Comparison of ENCODE assay signal across 17 mouse cellular contexts in the genomic region with DNA sequence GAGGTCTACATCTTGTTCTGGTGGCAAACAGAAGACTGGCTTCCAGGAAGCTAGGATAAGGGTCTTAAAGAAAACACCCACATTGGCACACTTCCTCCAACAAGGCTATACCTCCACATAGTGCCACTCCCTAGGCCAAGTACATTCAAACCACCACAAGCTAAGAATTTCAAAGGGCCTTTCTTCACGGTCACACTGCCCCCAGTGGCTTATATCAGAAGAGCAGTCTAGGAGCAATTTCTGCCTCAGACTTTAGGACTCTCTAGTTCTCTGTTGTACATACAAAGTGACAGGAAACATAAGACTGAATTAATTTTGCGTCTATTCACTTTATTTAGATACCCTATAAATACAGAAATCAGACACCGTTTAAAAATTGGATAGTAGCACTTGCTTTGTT.
DNase-seq lines count a peak whose midpoint lies in the region; ATAC-seq and TF ChIP-seq lines count a peak whose summit lies in the region.
"Had no signal": no experiment of that assay in that cellular context is flagged by ENCODE, and none has a peak within 500 bp of the region (broad histone marks: within the 10 kb centered on the region; RNA-seq: fewer than 3 reads in every experiment).

No protein-coding gene starts in this region.

- no peaks in the 10 kb centered on the region for H3K4me1 ChIP-seq in kidney, postnatal 0 days (replicated peaks; ENCODE audit: insufficient read depth, low read length)
- H3K4me1 ChIP-seq in kidney, embryonic 16.5 days (ENCODE audit: insufficient read depth, low read length), result no peaks in the 10 kb centered on the region
- no peaks in the 10 kb centered on the region for H3K4me1 ChIP-seq in midbrain, postnatal 0 days (ENCODE audit: insufficient read depth, low read length)
- no peaks in the 10 kb centered on the region for H3K4me1 ChIP-seq in midbrain, embryonic 11.5 days (ENCODE audit: control insufficient read depth, insufficient read depth, low read length)
- H3K4me1 ChIP-seq in stomach, postnatal 0 days (replicated peaks; ENCODE audit: control insufficient read depth, insufficient read depth), result no peaks in the 10 kb centered on the region
- H3K4me1 ChIP-seq: embryonic facial prominence, embryonic 13.5 days; heart, embryonic 12.5 days had no signal

- no peak for TF ChIP-seq EP300 in stomach, postnatal 0 days (optimal IDR thresholded peaks at IDR 0.05)

- no peak for ATAC-seq in kidney, postnatal 0 days (replicated peaks; ENCODE audit: low FRiP score, low read depth)
- no peak for ATAC-seq in kidney, embryonic 16.5 days (ENCODE audit: low FRiP score, low TSS enrichment)
- no peak for ATAC-seq in midbrain, postnatal 0 days (ENCODE audit: low FRiP score)
- no peak for ATAC-seq in midbrain, embryonic 11.5 days (ENCODE audit: low FRiP score)
- ATAC-seq in Patski, result no peak
- ATAC-seq in stomach, postnatal 0 days (ENCODE audit: low FRiP score, low TSS enrichment), result no peak
- ATAC-seq in inflammation-experienced regulatory T-cells, adult 6 months, result no peak
- ATAC-seq: CD4-positive, CD25-positive, alpha-beta regulatory T cell, adult 4 months; forebrain, embryonic 16.5 days had no signal

- in situ Hi-C loops in Patski (cut with MboI; ENCODE audit: low pct_unique_long_range_greater_than_20kb), result no loop called here

- H3K9me3 ChIP-seq in kidney, postnatal 0 days (replicated peaks; ENCODE audit: low read length), result no peaks in the 10 kb centered on the region
- no peaks in the 10 kb centered on the region for H3K9me3 ChIP-seq in kidney, embryonic 16.5 days (ENCODE audit: low read length)
- H3K9me3 ChIP-seq in midbrain, postnatal 0 days (ENCODE audit: low read length), result no peaks in the 10 kb centered on the region
- no peaks in the 10 kb centered on the region for H3K9me3 ChIP-seq in midbrain, embryonic 11.5 days (ENCODE audit: control insufficient read depth, low read length)
- H3K9me3 ChIP-seq in stomach, postnatal 0 days (ENCODE audit: control insufficient read depth, low read length), result no peaks in the 10 kb centered on the region
- H3K9me3 ChIP-seq: embryonic facial prominence, embryonic 13.5 days; heart, embryonic 12.5 days had no signal

- H3K36me3 ChIP-seq in kidney, postnatal 0 days (ENCODE audit: insufficient read depth, low read length), result no peaks in the 10 kb centered on the region
- no peaks in the 10 kb centered on the region for H3K36me3 ChIP-seq in kidney, embryonic 16.5 days (ENCODE audit: insufficient read depth, low read length)
- H3K36me3 ChIP-seq in midbrain, postnatal 0 days (ENCODE audit: insufficient read depth, low read length), result no peaks in the 10 kb centered on the region
- no peaks in the 10 kb centered on the region for H3K36me3 ChIP-seq in midbrain, embryonic 11.5 days (ENCODE audit: control insufficient read depth, insufficient read depth, low read length)
- H3K36me3 ChIP-seq in stomach, postnatal 0 days (ENCODE audit: control insufficient read depth, insufficient read depth, low read length), result no peaks in the 10 kb centered on the region
- H3K36me3 ChIP-seq: embryonic facial prominence, embryonic 13.5 days; heart, embryonic 12.5 days had no signal

- POLR2A ChIA-PET in Patski (lab: Charles Lee), result no interaction called here

- no peaks in the 10 kb centered on the region for H3K27me3 ChIP-seq in kidney, postnatal 0 days (ENCODE audit: insufficient read depth, low read length)
- no peaks in the 10 kb centered on the region for H3K27me3 ChIP-seq in kidney, embryonic 16.5 days (ENCODE audit: insufficient read depth, low read length)
- H3K27me3 ChIP-seq in midbrain, postnatal 0 days (ENCODE audit: insufficient read depth, low read length), result no peaks in the 10 kb centered on the region
- H3K27me3 ChIP-seq in midbrain, embryonic 11.5 days (ENCODE audit: control insufficient read depth, insufficient read depth, low read length), result no peaks in the 10 kb centered on the region
- no peaks in the 10 kb centered on the region for H3K27me3 ChIP-seq in Patski
- no peaks in the 10 kb centered on the region for H3K27me3 ChIP-seq in stomach, postnatal 0 days (ENCODE audit: control insufficient read depth, insufficient read depth, low read length)
- H3K27me3 ChIP-seq: embryonic facial prominence, embryonic 13.5 days; heart, embryonic 12.5 days had no signal

- 82% methylated on average over 3 of the region's 3 CpGs for WGBS in kidney, postnatal 0 days
- WGBS in kidney, embryonic 16.5 days, result 88% methylated on average over 3 of the region's 3 CpGs
- WGBS in midbrain, postnatal 0 days, result 80% methylated on average over 3 of the region's 3 CpGs
- 80% methylated on average over 3 of the region's 3 CpGs for WGBS in midbrain, embryonic 11.5 days
- 64% methylated on average over 3 of the region's 3 CpGs for WGBS in stomach, postnatal 0 days

- H3K27ac ChIP-seq in kidney, postnatal 0 days, result no peak overlapping the region
- no peak overlapping the region for H3K27ac ChIP-seq in kidney, embryonic 16.5 days (ENCODE audit: low read length)
- H3K27ac ChIP-seq in midbrain, postnatal 0 days (ENCODE audit: low read depth, low read length), result no peak overlapping the region
- no peak overlapping the region for H3K27ac ChIP-seq in midbrain, embryonic 11.5 days (ENCODE audit: low read depth, low read length)
- no peak overlapping the region for H3K27ac ChIP-seq in stomach, postnatal 0 days (replicated peaks)
- H3K27ac ChIP-seq: embryonic facial prominence, embryonic 13.5 days had no signal

- DNase-seq in kidney, postnatal 0 days (ENCODE audit: low spot score), result peak; percentile 12
- DNase-seq in midbrain, postnatal 0 days (ENCODE audit: low spot score), result no peak
- no peak for DNase-seq in midbrain, embryonic 11.5 days (ENCODE audit: low spot score, missing footprints)
- DNase-seq in Patski (ENCODE audit: low read depth, low spot score), result no peak
- no peak for DNase-seq in stomach, postnatal 0 days (ENCODE audit: low spot score)
- no peak for DNase-seq in gastrocnemius, postnatal 10 days
- DNase-seq: cerebellum, adult 11 months; cerebellum, postnatal 25 days; kidney, postnatal 10 days; lung, adult 2 months; thymus, postnatal 36 days had no signal

- no peak overlapping the region for H3K9ac ChIP-seq in kidney, postnatal 0 days (ENCODE audit: low read depth, low read length)
- H3K9ac ChIP-seq in kidney, embryonic 16.5 days (replicated peaks; ENCODE audit: low read length), result no peak overlapping the region
- no peak overlapping the region for H3K9ac ChIP-seq in midbrain, postnatal 0 days (replicated peaks; ENCODE audit: low read length, poor library complexity, severe bottlenecking)
- no peak overlapping the region for H3K9ac ChIP-seq in midbrain, embryonic 11.5 days (ENCODE audit: low read length)
- no peak overlapping the region for H3K9ac ChIP-seq in stomach, postnatal 0 days (ENCODE audit: low read length)
- H3K9ac ChIP-seq: embryonic facial prominence, embryonic 13.5 days; heart, embryonic 12.5 days had no signal

- no peak overlapping the region for H3K4me3 ChIP-seq in kidney, postnatal 0 days (replicated peaks; ENCODE audit: low read depth, low read length)
- no peak overlapping the region for H3K4me3 ChIP-seq in kidney, embryonic 16.5 days (ENCODE audit: low read length)
- no peak overlapping the region for H3K4me3 ChIP-seq in midbrain, postnatal 0 days (ENCODE audit: low read depth, low read length)
- H3K4me3 ChIP-seq in midbrain, embryonic 11.5 days (ENCODE audit: low read depth, low read length), result no peak overlapping the region
- no peak overlapping the region for H3K4me3 ChIP-seq in stomach, postnatal 0 days (ENCODE audit: low read depth, low read length)
- H3K4me3 ChIP-seq: embryonic facial prominence, embryonic 13.5 days; heart, embryonic 12.5 days had no signal

- no peak overlapping the region for H3K4me2 ChIP-seq in kidney, postnatal 0 days (ENCODE audit: low read length)
- no peak overlapping the region for H3K4me2 ChIP-seq in kidney, embryonic 16.5 days (replicated peaks; ENCODE audit: low read depth, low read length)
- H3K4me2 ChIP-seq in midbrain, postnatal 0 days (ENCODE audit: low read depth, low read length, poor library complexity, severe bottlenecking), result no peak overlapping the region
- H3K4me2 ChIP-seq in midbrain, embryonic 11.5 days, result no peak overlapping the region
- H3K4me2 ChIP-seq in stomach, postnatal 0 days (replicated peaks; ENCODE audit: low read depth), result no peak overlapping the region
- H3K4me2 ChIP-seq: embryonic facial prominence, embryonic 13.5 days; heart, embryonic 12.5 days had no signal

- CTCF ChIA-PET in Patski (lab: Charles Lee), result interaction anchor here (0.8 kb wide), 1 partner anchor 481 kb away, joined by 3 read pairs; no protein-coding TSS in a partner anchor

- peak; percentile 48; the same call in 1 of the 2 replicates for TF ChIP-seq CTCF in kidney, postnatal 0 days (IDR thresholded peaks at IDR 0.05; ENCODE audit: low read depth)
- peak; percentile 29; the same call in 1 of the 2 replicates for TF ChIP-seq CTCF in midbrain, postnatal 0 days (IDR thresholded peaks at IDR 0.05)
- TF ChIP-seq CTCF in Patski (IDR thresholded peaks at IDR 0.05), result peak; percentile 47
- TF ChIP-seq CTCF in stomach, postnatal 0 days (IDR thresholded peaks at IDR 0.05; ENCODE audit: low read depth), result peak; percentile 51
